Mouse (Mus musculus) C2C12 (cell line): Measurements from ENCODE around the gene Allc. TPM values are rescaled to one million over a fixed set of nuclear protein-coding genes. Genes with fewer than 3 reads are reported as not detected.

Experiments used
- H3K27me3 ChIP-seq: one replicate; pipeline ENCODE4 v1.6.1; 2011; ENCODE audit not compliant: control insufficient read depth, insufficient read depth, insufficient read length
- H3K36me3 ChIP-seq: one replicate; pipeline ENCODE4 v1.6.1; 2011; ENCODE audit not compliant: control insufficient read depth, insufficient read depth
- H3K4me3 ChIP-seq: one replicate; pipeline ENCODE4 v1.5.1; 2011; ENCODE audit warnings: mild to moderate bottlenecking, control low read depth; ENCODE audit not compliant: poor library complexity, insufficient read depth, severe bottlenecking
- H3K79me2 ChIP-seq: one replicate; pipeline ENCODE4 v1.6.1; 2011; ENCODE audit not compliant: control insufficient read depth, insufficient read depth
- H3K79me3 ChIP-seq: one replicate; pipeline ENCODE4 v1.6.1; 2011; ENCODE audit warnings: low read depth, control low read depth
- H3ac ChIP-seq: one replicate; pipeline ENCODE3; 2011; ENCODE audit warnings: low read depth; ENCODE audit not compliant: control insufficient read depth, insufficient read length
- CEBPB ChIP-seq: IDR thresholded peaks from one replicate; pipeline ENCODE4 v1.6.1; 2011; ENCODE audit warnings: low read depth, mild to moderate bottlenecking, control low read depth, moderate library complexity
- CTCF ChIP-seq: IDR thresholded peaks from one replicate; pipeline ENCODE4 v1.5.1; 2011; ENCODE audit not compliant: control insufficient read depth, insufficient read depth, insufficient read length
- FOSL1 ChIP-seq: IDR thresholded peaks from one replicate; pipeline ENCODE4 v1.8.0; 2011; ENCODE audit warnings: mild to moderate bottlenecking, low read length; ENCODE audit not compliant: poor library complexity, insufficient read depth, severe bottlenecking
- MAX ChIP-seq: IDR thresholded peaks from one replicate; pipeline ENCODE4 v1.6.1; 2011; ENCODE audit warnings: mild to moderate bottlenecking, control low read depth
- MYOD1 ChIP-seq: IDR thresholded peaks from one replicate; pipeline ENCODE4 v1.6.1; 2011; ENCODE audit warnings: low read depth; ENCODE audit not compliant: control insufficient read depth, insufficient read length
- MYOG ChIP-seq: IDR thresholded peaks from one replicate; pipeline ENCODE4 v1.6.1; 2011; ENCODE audit not compliant: control insufficient read depth, insufficient read length; ENCODE audit errors: extremely low read depth
- USF1 ChIP-seq: IDR thresholded peaks from one replicate; pipeline ENCODE4 v1.6.1; 2011; ENCODE audit warnings: low read depth, mild to moderate bottlenecking, control low read depth, moderate library complexity
- polyA plus RNA-seq: library from polyadenylated mRNA; unstranded; fragments of >200 nt; fragmentation: generic; extraction: Trizol; gene quantifications from one replicate; pipeline ENCODE4 v1.2.1, GENCODE M21; 2012; ENCODE audit warnings: missing spikeins

Gene Allc
- polyA plus RNA-seq, 1 experiment: not detected

DNA sequence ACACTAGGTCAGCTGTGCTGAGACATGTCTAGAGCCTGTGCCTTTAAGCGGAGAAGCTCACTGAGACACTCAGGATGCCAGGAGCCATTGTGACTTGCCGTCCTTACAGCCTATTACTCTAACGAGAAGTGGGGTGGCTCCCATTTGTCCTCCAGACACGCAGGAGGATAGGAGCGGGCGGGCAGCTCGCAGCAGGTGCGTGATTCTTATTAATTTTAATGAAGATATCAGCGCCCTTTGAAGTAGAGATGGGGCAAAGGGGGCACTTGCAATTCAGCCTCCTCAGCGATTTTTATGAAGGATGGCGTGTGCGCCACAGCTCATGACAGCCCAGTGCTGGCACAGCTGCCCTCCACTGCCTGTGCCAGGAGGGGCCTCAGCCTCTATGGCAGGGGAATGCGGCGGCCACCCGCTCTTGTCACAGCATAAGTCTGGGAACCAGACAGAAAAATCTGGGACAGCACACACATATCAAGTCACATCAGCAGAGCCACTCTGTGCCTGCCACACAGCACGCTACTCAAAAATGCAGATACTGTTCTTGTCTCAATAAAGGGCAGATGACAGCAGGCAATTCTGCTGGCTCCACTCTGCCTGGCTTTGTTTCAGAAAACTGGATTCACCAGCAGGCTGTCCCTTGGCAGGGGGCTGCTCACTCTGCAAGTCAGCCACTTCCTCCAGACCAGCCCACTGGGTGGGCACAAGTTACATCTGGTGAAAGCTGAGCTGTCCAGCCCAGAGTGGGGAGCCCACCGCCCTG is 25.4 kb upstream of the Allc start:
- H3K4me3 ChIP-seq: no peak overlapping the region
- TF ChIP-seq FOSL1: no peak
- TF ChIP-seq USF1: no peak
- TF ChIP-seq MAX: no peak
- no peak for TF ChIP-seq CEBPB
- TF ChIP-seq CTCF: no peak
- no peak for TF ChIP-seq MYOG
- no peak for TF ChIP-seq MYOD1

DNA sequence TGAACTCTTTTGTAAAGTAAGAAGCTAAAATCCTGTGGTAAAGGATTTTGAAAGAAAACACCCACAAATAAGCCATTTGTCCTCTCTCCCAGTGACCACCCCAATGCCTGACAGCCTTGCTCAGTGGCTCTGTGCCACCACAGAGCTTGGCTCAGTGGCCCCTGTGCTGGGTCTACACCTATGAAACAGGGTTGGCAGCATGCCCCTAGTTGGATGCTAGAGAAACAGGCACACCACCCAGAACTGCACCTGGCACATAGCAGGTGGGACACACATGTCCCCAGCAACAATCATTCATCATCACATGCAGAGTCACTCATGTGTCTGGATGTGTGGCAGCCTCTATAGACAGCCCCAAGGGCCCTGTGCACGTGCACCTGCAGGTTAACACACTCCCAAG is 21.2 kb upstream of the Allc start:
- no peak for TF ChIP-seq MYOG
- no peak for TF ChIP-seq FOSL1
- TF ChIP-seq USF1: no peak
- no peak for TF ChIP-seq MYOD1
- TF ChIP-seq CEBPB: no peak
- TF ChIP-seq CTCF: no peak
- TF ChIP-seq MAX: no peak
- no peak overlapping the region for H3ac ChIP-seq
- no peaks in the 10 kb centered on the region for H3K79me2 ChIP-seq
- H3K79me3 ChIP-seq: no peaks in the 10 kb centered on the region
- peaks cover 35% of the 10 kb centered on the region for H3K27me3 ChIP-seq
- no peaks in the 10 kb centered on the region for H3K36me3 ChIP-seq
- H3K4me3 ChIP-seq: no peak overlapping the region

More for the DNA sequence above, 25.4 kb upstream of the Allc start:
- Histone ChIP-seq H3K79me2 (no peaks in the 10 kb centered on the region), H3ac (no peak overlapping the region), H3K79me3 (no peaks in the 10 kb centered on the region), H3K36me3 (no peaks in the 10 kb centered on the region), H3K27me3 (peaks cover 20% of the 10 kb centered on the region)

DNA sequence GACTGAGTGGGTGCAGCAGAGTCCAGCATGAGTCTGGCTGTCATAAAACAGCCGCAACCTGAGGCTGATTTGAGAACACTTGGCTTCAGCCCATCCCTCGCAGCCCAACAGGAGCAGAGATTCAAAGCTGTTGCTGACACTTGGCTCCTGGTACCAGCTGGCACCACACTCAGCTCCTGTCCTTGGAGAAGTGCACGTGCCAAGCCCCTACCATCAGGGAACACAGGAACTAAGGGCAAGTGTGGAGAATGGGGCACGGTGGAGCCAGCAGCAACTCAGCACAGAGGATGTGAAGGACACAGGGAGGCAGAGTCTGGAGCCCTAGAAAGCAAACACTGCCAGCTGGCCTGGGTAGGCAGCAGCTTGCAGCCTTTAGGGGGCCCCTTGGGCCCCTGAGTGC is 19.9 kb upstream of the Allc start:
- H3ac ChIP-seq: no peak overlapping the region
- H3K79me3 ChIP-seq: no peaks in the 10 kb centered on the region
- peaks cover 24% of the 10 kb centered on the region for H3K27me3 ChIP-seq
- no peaks in the 10 kb centered on the region for H3K79me2 ChIP-seq
- no peaks in the 10 kb centered on the region for H3K36me3 ChIP-seq
- no peak overlapping the region for H3K4me3 ChIP-seq
- TF ChIP-seq CEBPB (no peak), CTCF (no peak), MYOD1 (no peak), USF1 (no peak), FOSL1 (no peak), MYOG (no peak), MAX (no peak)

GRCm38 (mm10) chr12:28598526-28598991 is 16.2 kb upstream of the Allc start:
- Histone ChIP-seq H3K79me3 (no peaks in the 10 kb centered on the region), H3K36me3 (no peaks in the 10 kb centered on the region), H3K4me3 (no peak overlapping the region), H3ac (no peak overlapping the region), H3K79me2 (no peaks in the 10 kb centered on the region), H3K27me3 (peaks cover 28% of the 10 kb centered on the region)
- TF ChIP-seq MYOD1: no peak
- no peak for TF ChIP-seq CEBPB
- TF ChIP-seq MAX: no peak
- no peak for TF ChIP-seq USF1
- no peak for TF ChIP-seq MYOG
- no peak for TF ChIP-seq CTCF
- no peak for TF ChIP-seq FOSL1

DNA sequence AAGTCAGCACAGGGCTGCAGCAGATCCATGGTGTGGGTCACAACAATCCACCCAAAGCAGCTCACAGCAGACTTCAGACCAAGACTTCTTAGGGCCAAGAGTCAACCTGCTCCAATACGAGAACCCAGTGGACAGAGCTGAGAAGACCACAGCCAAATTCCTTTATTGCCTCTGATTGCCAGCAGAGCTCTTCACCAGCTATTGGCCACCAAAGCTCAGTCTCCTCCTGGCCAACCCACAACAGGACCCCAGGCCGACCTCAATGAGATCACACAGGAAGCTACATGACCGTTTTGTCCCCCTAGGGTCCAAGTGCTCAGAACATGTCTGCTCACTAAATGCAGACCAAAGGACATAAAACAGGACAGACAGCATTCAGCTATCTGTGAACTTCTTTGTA is 15.8 kb upstream of the Allc start:
- Histone ChIP-seq H3K79me3 (no peaks in the 10 kb centered on the region), H3K36me3 (no peaks in the 10 kb centered on the region), H3K27me3 (peaks cover 28% of the 10 kb centered on the region), H3ac (no peak overlapping the region), H3K4me3 (no peak overlapping the region), H3K79me2 (no peaks in the 10 kb centered on the region)
- no peak for TF ChIP-seq MYOG
- TF ChIP-seq MAX: no peak
- TF ChIP-seq USF1: no peak
- TF ChIP-seq CEBPB: no peak
- TF ChIP-seq MYOD1: no peak
- TF ChIP-seq CTCF: no peak
